Mouse (Mus musculus) erythroblast, embryonic 14.5 days (primary cell): ENCODE measurements around the gene Hk2. TPM values are rescaled to one million over a fixed set of nuclear protein-coding genes. Genes with fewer than 3 reads are reported as not detected.

Experiments used
- H3K27me3 ChIP-seq: 2 replicates; pipeline ENCODE4 v1.6.1; 2012; ENCODE audit warnings: inconsistent platforms; ENCODE audit not compliant: control insufficient read depth
- H3K36me3 ChIP-seq: 2 replicates; pipeline ENCODE4 v1.6.1; 2012; ENCODE audit warnings: mild to moderate bottlenecking, inconsistent platforms; ENCODE audit not compliant: control insufficient read depth
- H3K4me1 ChIP-seq: 2 replicates; pipeline ENCODE4 v1.6.1; 2012; ENCODE audit warnings: inconsistent platforms; ENCODE audit not compliant: control insufficient read depth
- H3K4me3 ChIP-seq: replicated peaks from 2 replicates; pipeline ENCODE3; 2012; ENCODE audit warnings: moderate library complexity, mild to moderate bottlenecking, inconsistent platforms
- H3K9me3 ChIP-seq: 2 replicates; pipeline ENCODE4 v1.6.1; 2012; ENCODE audit warnings: low read length, inconsistent platforms, mixed read lengths; ENCODE audit not compliant: control insufficient read depth
- GATA1 ChIP-seq: IDR thresholded peaks from 2 replicates; pipeline ENCODE4 v1.6.1; 2012; ENCODE audit warnings: low read length, inconsistent platforms, mixed read lengths
- TAL1 ChIP-seq: IDR thresholded peaks from 3 replicates; pipeline ENCODE4 v1.6.1; 2012; ENCODE audit warnings: low read length, inconsistent platforms, mixed read lengths
- polyA plus RNA-seq: library from polyadenylated mRNA; stranded (reverse); fragments of >175 nt; gene quantifications from 2 replicates; pipeline ENCODE4 v1.2.3, GENCODE M21; 2012

The Hk2 gene
- polyA plus RNA-seq, 1 experiment = 0.03 TPM

GRCm38 (mm10) chr6:82751791-82752190 lies 22.5 kb downstream of the Hk2 start:
- Histone ChIP-seq H3K27me3 (no peaks in the 10 kb centered on the region), H3K4me3 (no peak overlapping the region), H3K9me3 (no peaks in the 10 kb centered on the region), H3K36me3 (no peaks in the 10 kb centered on the region; the same call in 1 of the 2 replicates), H3K4me1 (peaks cover 12% of the 10 kb centered on the region)
- TF ChIP-seq TAL1 (no peak), GATA1 (no peak)

GRCm38 (mm10) chr6:82751031-82751430 lies 23.2 kb downstream of the Hk2 start:
- no peak overlapping the region for H3K4me3 ChIP-seq
- H3K36me3 ChIP-seq = no peaks in the 10 kb centered on the region; the same call in 1 of the 2 replicates
- peaks cover 6% of the 10 kb centered on the region for H3K4me1 ChIP-seq
- no peaks in the 10 kb centered on the region for H3K27me3 ChIP-seq
- no peak for TF ChIP-seq GATA1
- TF ChIP-seq TAL1 = no peak
- H3K9me3 ChIP-seq = no peaks in the 10 kb centered on the region

- H3K9me3 ChIP-seq = no peaks in the 10 kb centered on the region
- TF ChIP-seq GATA1 = no peak
- TF ChIP-seq TAL1 = no peak
- no peak overlapping the region for H3K4me3 ChIP-seq
- peaks cover 3% of the 10 kb centered on the region for H3K4me1 ChIP-seq
- H3K36me3 ChIP-seq = no peaks in the 10 kb centered on the region; the same call in 1 of the 2 replicates
- H3K27me3 ChIP-seq = no peaks in the 10 kb centered on the region
Observed at GRCm38 (mm10) chr6:82750063-82750462, 24.2 kb downstream of the Hk2 start.

- TF ChIP-seq GATA1 (no peak), TAL1 (no peak)
- peaks cover 2% of the 10 kb centered on the region; the same call in 1 of the 2 replicates for H3K36me3 ChIP-seq
Observed at GRCm38 (mm10) chr6:82748106-82748672, 26.1 kb downstream of the Hk2 start.

GRCm38 (mm10) chr6:82747085-82747484 lies 27.2 kb downstream of the Hk2 start:
- Histone ChIP-seq H3K4me3 (no peak overlapping the region), H3K4me1 (no peaks in the 10 kb centered on the region), H3K9me3 (no peaks in the 10 kb centered on the region), H3K36me3 (peaks cover 2% of the 10 kb centered on the region; the same call in 1 of the 2 replicates), H3K27me3 (no peaks in the 10 kb centered on the region)
- TF ChIP-seq TAL1 = no peak
- TF ChIP-seq GATA1 = no peak

More at GRCm38 (mm10) chr6:82748106-82748672, 26.1 kb downstream of the Hk2 start:
- Histone ChIP-seq H3K27me3 (no peaks in the 10 kb centered on the region), H3K9me3 (no peaks in the 10 kb centered on the region), H3K4me3 (no peak overlapping the region), H3K4me1 (no peaks in the 10 kb centered on the region; the same call in 1 of the 2 replicates)

- H3K4me3 ChIP-seq = no peak overlapping the region
- H3K4me1 ChIP-seq = peaks cover 3% of the 10 kb centered on the region; the same call in 1 of the 2 replicates
- H3K36me3 ChIP-seq = peaks cover 2% of the 10 kb centered on the region; the same call in 1 of the 2 replicates
- no peaks in the 10 kb centered on the region for H3K27me3 ChIP-seq
- TF ChIP-seq GATA1 = no peak
- TF ChIP-seq TAL1 = no peak
- no peaks in the 10 kb centered on the region for H3K9me3 ChIP-seq
Observed at GRCm38 (mm10) chr6:82744553-82744952, 29.7 kb downstream of the Hk2 start.

- Histone ChIP-seq H3K4me1 (peaks cover 3% of the 10 kb centered on the region; the same call in 1 of the 2 replicates), H3K9me3 (no peaks in the 10 kb centered on the region), H3K4me3 (no peak overlapping the region), H3K36me3 (peaks cover 4% of the 10 kb centered on the region), H3K27me3 (no peaks in the 10 kb centered on the region)
- TF ChIP-seq TAL1 (no peak), GATA1 (no peak)
Observed at GRCm38 (mm10) chr6:82741518-82741880, 32.8 kb downstream of the Hk2 start.

GRCm38 (mm10) chr6:82740868-82741517 lies 33.3 kb downstream of the Hk2 start:
- Histone ChIP-seq H3K4me1 (peaks cover 3% of the 10 kb centered on the region; the same call in 1 of the 2 replicates), H3K36me3 (peaks cover 4% of the 10 kb centered on the region), H3K27me3 (no peaks in the 10 kb centered on the region), H3K4me3 (no peak overlapping the region), H3K9me3 (no peaks in the 10 kb centered on the region)
- TF ChIP-seq GATA1 = no peak
- TF ChIP-seq TAL1 = no peak

GRCm38 (mm10) chr6:82740269-82740668 lies 34.0 kb downstream of the Hk2 start:
- Histone ChIP-seq H3K4me3 (no peak overlapping the region), H3K4me1 (peaks cover 3% of the 10 kb centered on the region; the same call in 1 of the 2 replicates)
- TF ChIP-seq GATA1 = no peak
- no peak for TF ChIP-seq TAL1

More at GRCm38 (mm10) chr6:82740269-82740668, 34.0 kb downstream of the Hk2 start:
- no peaks in the 10 kb centered on the region for H3K27me3 ChIP-seq
- H3K9me3 ChIP-seq = no peaks in the 10 kb centered on the region
- peaks cover 4% of the 10 kb centered on the region for H3K36me3 ChIP-seq
